Mouse (Mus musculus) hindbrain, embryonic 12.5 days (tissue): Measurements from ENCODE around the gene 4632433K11Rik. TPM values are rescaled to one million over a fixed set of nuclear protein-coding genes. Genes with fewer than 3 reads are reported as not detected.
A peak's percentile ranks its signal among the peaks of the same experiment; 100 is the strongest.
"Not testable (repeated sequence)": the region's sequence is repeated elsewhere in the genome, so short reads cannot be mapped to it uniquely, and the experiment has no call there.

ENCODE experiments used
- ATAC-seq: fragments of 200-750 bp; cut with Nextera tagmentation; 2 replicates; pipeline ENCODE4 v1.8.0; 2017; ENCODE audit warnings: moderate TSS enrichment; ENCODE audit not compliant: low FRiP score
- H3K27ac ChIP-seq: fragments of 300-500 bp; sonication (generic); 2 replicates; pipeline ENCODE4 v1.5.1; 2016; ENCODE audit warnings: mild to moderate bottlenecking
- H3K27me3 ChIP-seq: fragments of 300-500 bp; sonication (generic); 2 replicates; pipeline ENCODE4 v1.6.1; 2016; ENCODE audit warnings: mild to moderate bottlenecking
- H3K36me3 ChIP-seq: fragments of 300-500 bp; sonication (generic); 2 replicates; pipeline ENCODE4 v1.6.1; 2016; ENCODE audit warnings: mild to moderate bottlenecking
- H3K4me1 ChIP-seq: fragments of 300-500 bp; sonication (generic); 2 replicates; pipeline ENCODE4 v1.6.1; 2016
- H3K4me2 ChIP-seq: fragments of 300-500 bp; sonication (generic); replicated peaks from 2 replicates; pipeline ENCODE4 v1.6.1; 2016; ENCODE audit warnings: mild to moderate bottlenecking
- H3K4me3 ChIP-seq: fragments of 300-500 bp; sonication (generic); 2 replicates; pipeline ENCODE4 v1.5.1; 2016; ENCODE audit warnings: mild to moderate bottlenecking
- H3K9ac ChIP-seq: fragments of 300-500 bp; sonication (generic); 2 replicates; pipeline ENCODE4 v1.6.1; 2016; ENCODE audit warnings: mild to moderate bottlenecking, moderate library complexity
- H3K9me3 ChIP-seq: fragments of 300-500 bp; sonication (generic); replicated peaks from 2 replicates; pipeline ENCODE4 v1.6.1; 2016; ENCODE audit warnings: mild to moderate bottlenecking
- WGBS: fragments of 180-500 bp; shearing (Covaris S2); methylation state at CpG from one replicate; pipeline ENCODE4 v1.1.7; 2016; 5-methylcytosine and 5-hydroxymethylcytosine counted together
- polyA plus RNA-seq: library from polyadenylated mRNA; unstranded; fragments of >200 nt; fragmentation: Nextera tagmentation; extraction: Ambion mirVana; gene quantifications from 2 replicates; pipeline ENCODE4 v1.2.1, GENCODE M21; 2016

The 4632433K11Rik gene
- polyA plus RNA-seq: 0.44 TPM in 1 of 2 replicates, not detected in the other

GRCm38 (mm10) chr7:5033818-5034217 is at the start of gene 4632433K11Rik:
Gene 4632433K11Rik (plus strand): TSS chr7:5034118.
- Histone ChIP-seq H3K9ac (no peak within 1 kb of the TSS), H3K36me3 (peaks cover 73% of the 10 kb centered on the region), H3K9me3 (peaks cover 34% of the 10 kb centered on the region), H3K4me1 (0 out of 2 replicates have a peak, but pooled peaks cover 4% of the 10 kb centered on the region), H3K27me3 (no peaks in the 10 kb centered on the region), H3K4me2 (no peak within 1 kb of the TSS), H3K27ac (no peak within 1 kb of the TSS), H3K4me3 (no peak within 1 kb of the TSS)
- ATAC-seq: no peak
- WGBS: 87% methylated on average over 3 of the region's 3 CpGs

GRCm38 (mm10) chr7:4988250-4988649 is 45.7 kb upstream of the 4632433K11Rik start:
- no peak overlapping the region for H3K27ac ChIP-seq
- H3K4me2 ChIP-seq: no peak overlapping the region
- peaks cover 5% of the 10 kb centered on the region for H3K4me1 ChIP-seq
- H3K9ac ChIP-seq: no peak overlapping the region
- H3K4me3 ChIP-seq: no peak overlapping the region
- peaks cover 10% of the 10 kb centered on the region for H3K27me3 ChIP-seq
- 0 out of 2 replicates have a peak, but pooled peaks cover 4% of the 10 kb centered on the region for H3K9me3 ChIP-seq
- peaks cover 28% of the 10 kb centered on the region for H3K36me3 ChIP-seq
- ATAC-seq: no peak
- 64% methylated on average over 2 of the region's 2 CpGs for WGBS

DNA sequence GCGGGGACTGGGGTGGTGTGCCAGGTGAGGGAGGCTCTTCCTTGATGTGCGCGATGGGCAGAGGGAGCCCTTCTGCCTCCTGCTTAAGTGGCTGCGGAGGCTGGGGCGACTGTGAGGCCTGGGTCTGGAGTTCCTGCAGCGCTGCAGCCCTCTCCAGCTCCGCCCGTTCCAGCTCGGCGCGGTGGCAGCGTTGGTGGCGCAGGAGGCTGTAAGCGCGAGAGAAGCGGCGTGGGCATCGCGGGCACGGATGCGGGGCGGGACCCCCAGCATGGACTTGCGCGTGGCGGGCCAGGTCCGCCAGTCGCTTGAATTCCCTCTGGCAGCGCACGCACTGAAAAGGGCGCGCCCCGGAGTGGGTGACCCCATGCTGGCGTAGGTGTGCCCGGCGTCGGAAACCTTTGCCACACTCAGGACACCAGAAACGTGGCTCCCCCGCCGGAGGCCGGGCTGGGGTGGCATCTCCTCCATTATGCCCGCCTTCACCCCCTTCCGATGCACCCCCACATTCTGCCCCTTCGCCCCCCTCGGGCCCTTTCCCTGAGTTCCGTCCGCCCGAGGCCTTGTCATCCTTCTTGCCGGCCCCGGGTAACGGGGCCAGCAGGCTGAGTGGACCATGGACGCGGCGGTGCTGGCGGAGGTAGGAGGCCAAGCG is 40.4 kb upstream of the 4632433K11Rik start:
- no peak for ATAC-seq
- Histone ChIP-seq H3K4me2 (peak overlapping the region; percentile 89), H3K9me3 (peaks cover 4% of the 10 kb centered on the region; the same call in 1 of the 2 replicates), H3K9ac (peak overlapping the region; percentile 95), H3K27ac (no peak overlapping the region), H3K27me3 (peaks cover 23% of the 10 kb centered on the region), H3K4me3 (peak overlapping the region; percentile 77), H3K36me3 (peaks cover 37% of the 10 kb centered on the region), H3K4me1 (peaks cover 33% of the 10 kb centered on the region)
- WGBS: 27% methylated on average over 55 of the region's 55 CpGs

DNA sequence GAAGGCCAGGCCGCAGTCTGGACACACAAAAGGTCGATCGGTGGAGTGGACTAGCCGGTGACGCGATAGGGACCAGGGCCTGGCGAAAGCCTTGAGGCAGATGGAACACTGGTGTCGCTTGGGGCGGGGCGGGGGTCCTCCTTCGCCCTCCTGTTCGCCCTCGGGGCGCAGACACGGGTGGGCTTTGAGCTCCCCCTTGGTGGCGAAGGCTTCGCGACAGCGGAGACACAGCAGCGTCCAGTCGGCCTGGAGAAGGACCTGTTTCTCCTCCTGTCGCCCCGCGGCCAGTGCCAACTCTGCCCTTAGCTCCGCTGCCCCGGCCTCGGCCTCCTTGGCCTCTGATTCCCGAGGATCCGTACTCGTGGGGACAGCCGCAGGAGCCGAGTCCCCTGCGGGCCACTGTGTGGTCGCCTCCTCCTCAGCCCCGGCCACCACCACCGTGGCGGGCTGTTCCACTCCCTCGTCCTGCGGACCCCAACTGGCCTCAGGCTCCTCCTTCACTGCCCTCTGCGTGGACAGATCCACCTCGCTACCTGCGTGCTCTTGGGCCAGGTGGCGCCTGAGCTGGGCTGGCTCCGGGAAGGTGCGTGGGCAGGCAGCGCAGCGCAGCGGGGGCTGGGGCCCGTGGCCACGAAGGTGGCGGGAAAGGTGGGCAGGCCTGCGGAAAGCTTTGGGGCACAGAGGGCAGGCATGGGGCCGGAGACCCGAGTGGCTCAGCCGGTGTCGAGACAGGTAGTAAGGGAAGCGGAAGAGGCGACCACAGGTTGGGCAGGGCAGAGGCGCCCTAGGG is 39.7 kb upstream of the 4632433K11Rik start:
- 48% methylated on average over 58 of the region's 59 CpGs for WGBS
- Histone ChIP-seq H3K4me1 (peaks cover 33% of the 10 kb centered on the region), H3K27ac (no peak overlapping the region), H3K4me2 (peak overlapping the region; percentile 89), H3K9me3 (peaks cover 4% of the 10 kb centered on the region; the same call in 1 of the 2 replicates), H3K27me3 (peaks cover 23% of the 10 kb centered on the region), H3K4me3 (peak overlapping the region; percentile 77), H3K36me3 (peaks cover 37% of the 10 kb centered on the region), H3K9ac (peak overlapping the region; percentile 95)
- ATAC-seq: no peak

DNA sequence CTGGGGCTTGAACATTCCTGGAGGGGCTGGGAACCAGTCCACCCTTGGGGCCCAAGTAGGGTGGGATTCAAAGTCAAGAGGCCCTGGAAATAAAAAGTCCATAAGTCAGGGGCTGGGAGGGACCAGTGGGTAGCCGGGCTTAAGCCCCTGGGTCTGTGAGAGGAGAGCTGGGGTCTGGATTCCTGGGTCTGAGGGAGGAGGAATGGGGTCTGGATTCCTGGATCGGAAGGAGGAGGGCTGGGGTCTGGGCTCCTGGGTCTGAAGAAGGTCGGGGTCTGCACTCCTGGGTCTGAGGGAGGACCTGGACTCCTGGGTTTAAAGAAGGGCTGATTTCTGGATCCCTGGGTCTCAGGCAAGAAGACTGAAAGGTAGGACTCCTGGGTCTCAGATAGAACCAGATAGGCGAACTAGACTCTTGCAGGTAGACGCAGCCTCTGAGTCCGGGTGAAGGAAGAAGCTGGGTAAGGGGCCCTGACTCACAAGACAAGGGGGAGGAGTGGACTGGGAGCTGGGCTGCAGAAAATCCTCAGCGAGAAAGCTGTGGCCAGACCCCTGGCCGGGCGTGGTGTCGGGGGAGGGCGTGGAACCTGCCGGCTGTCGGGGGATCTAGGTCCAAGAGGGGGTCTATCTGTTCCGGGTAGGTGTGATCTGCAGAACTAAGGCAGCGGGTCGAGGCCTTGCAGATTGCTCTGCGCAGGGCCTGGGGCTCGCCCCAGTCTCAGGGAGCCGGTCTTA is 38.5 kb upstream of the 4632433K11Rik start:
- ATAC-seq: peak; percentile 63
- 8% methylated on average over 19 of the region's 19 CpGs for WGBS

DNA sequence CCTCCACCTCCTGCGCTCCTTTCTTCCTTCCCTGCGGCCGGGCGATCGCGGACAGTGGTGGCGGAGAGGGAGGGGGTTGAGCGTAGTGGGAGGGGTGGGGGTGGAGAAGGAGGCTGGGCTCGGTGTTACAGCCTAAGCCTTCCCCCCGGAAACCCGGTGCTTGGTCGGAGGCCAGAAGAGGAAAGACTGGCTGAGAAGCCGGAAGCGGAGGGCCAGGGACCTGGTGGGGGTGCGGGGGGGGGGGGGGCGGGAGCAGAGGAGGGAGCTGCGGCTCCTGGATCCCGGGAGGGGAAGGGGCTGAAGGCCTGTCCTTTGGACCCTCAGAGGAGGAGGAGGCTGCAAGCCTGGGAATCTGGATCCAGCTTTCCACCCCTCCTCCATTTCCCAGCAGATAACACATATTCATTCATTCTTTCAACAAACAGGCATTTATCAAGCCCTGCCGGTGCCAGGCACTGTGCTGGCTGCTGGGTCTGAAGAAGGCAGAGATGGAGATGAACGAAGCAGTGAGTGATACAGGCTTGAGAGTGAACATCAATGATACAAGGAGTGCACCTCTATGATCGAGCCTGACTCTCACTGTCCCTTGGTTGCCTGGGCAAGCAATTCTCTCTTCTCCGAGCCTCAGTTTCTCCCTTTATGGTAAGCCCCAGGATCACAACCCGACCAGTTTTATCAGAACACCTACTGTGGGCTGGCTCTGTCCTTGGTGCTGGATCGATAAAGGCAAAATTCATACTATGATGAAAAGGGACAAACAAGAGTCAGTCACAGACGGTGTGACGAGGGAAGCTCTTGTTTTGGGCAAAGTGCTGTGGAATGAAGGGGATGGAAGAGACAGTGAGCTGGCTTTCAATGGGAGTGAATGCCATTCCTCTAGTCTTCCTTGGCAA is 37.7 kb upstream of the 4632433K11Rik start, which contains the start of gene Zfp579:
Gene Zfp579 (minus strand): TSS at position 156 of the 893 bp plus-strand sequence.
- Histone ChIP-seq H3K36me3 (peaks cover 29% of the 10 kb centered on the region), H3K27me3 (peaks cover 23% of the 10 kb centered on the region), H3K9ac (peak within 1 kb of the TSS; percentile 95), H3K4me2 (peak within 1 kb of the TSS; percentile 89), H3K27ac (peak within 1 kb of the TSS; percentile 78), H3K4me3 (peak within 1 kb of the TSS; percentile 77), H3K4me1 (peaks cover 33% of the 10 kb centered on the region), H3K9me3 (no peaks in the 10 kb centered on the region; the same call in 1 of the 2 replicates)
- 5% methylated on average over 15 of the region's 26 CpGs for WGBS
- peak; percentile 86 for ATAC-seq

More for the DNA sequence above, 38.5 kb upstream of the 4632433K11Rik start:
- Histone ChIP-seq H3K27ac (peak overlapping the region; percentile 78), H3K4me3 (peak overlapping the region; percentile 77), H3K4me1 (peaks cover 33% of the 10 kb centered on the region), H3K9ac (peak overlapping the region; percentile 95), H3K27me3 (peaks cover 23% of the 10 kb centered on the region), H3K36me3 (peaks cover 37% of the 10 kb centered on the region), H3K9me3 (peaks cover 3% of the 10 kb centered on the region; the same call in 1 of the 2 replicates), H3K4me2 (peak overlapping the region; percentile 89)

DNA sequence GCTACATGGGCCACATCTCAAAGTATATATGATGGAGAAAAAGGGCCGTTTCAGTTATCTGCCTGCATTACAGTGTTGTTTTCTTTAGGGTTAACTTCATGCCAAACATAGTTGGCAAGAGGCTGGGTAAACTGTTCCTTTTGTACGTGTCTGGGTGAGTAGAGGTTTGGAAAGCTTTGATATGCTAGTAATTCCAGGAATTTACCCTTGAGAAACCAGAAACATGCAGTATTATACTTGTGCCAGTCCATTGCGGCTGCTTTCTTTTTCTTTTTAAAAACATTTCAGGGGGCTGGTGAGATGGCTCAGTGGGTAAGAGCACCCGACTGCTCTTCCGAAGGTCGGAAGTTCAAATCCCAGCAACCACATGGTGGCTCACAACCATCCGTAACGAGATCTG is 37.0 kb upstream of the 4632433K11Rik start:
- Histone ChIP-seq H3K27me3 (peaks cover 23% of the 10 kb centered on the region), H3K4me3 (peak overlapping the region; percentile 77), H3K4me2 (peak overlapping the region; percentile 89), H3K9me3 (no peaks in the 10 kb centered on the region; the same call in 1 of the 2 replicates), H3K36me3 (peaks cover 22% of the 10 kb centered on the region), H3K27ac (peak overlapping the region; percentile 78; the same call in 1 of the 2 replicates), H3K4me1 (peaks cover 33% of the 10 kb centered on the region), H3K9ac (peak overlapping the region; percentile 95)
- no peak for ATAC-seq
- 66% methylated on average over 8 of the region's 8 CpGs for WGBS

- H3K36me3 ChIP-seq: no peaks in the 10 kb centered on the region
- H3K9ac ChIP-seq: no peak overlapping the region
- peaks cover 4% of the 10 kb centered on the region for H3K27me3 ChIP-seq
- H3K4me3 ChIP-seq: no peak overlapping the region
- no peak overlapping the region for H3K27ac ChIP-seq
- 60% methylated on average over 2 of the region's 2 CpGs for WGBS
- no peaks in the 10 kb centered on the region for H3K9me3 ChIP-seq
- H3K4me1 ChIP-seq: peaks cover 12% of the 10 kb centered on the region
- no peak for ATAC-seq
- no peak overlapping the region for H3K4me2 ChIP-seq
Measured at GRCm38 (mm10) chr7:4999876-5000275, 34.0 kb upstream of the 4632433K11Rik start.

- ATAC-seq, H3K9me3 ChIP-seq, H3K4me3 ChIP-seq, H3K9ac ChIP-seq, H3K27me3 ChIP-seq, H3K4me2 ChIP-seq, H3K27ac ChIP-seq, H3K4me1 ChIP-seq: not testable (repeated sequence)
- peaks cover 21% of the 10 kb centered on the region for H3K36me3 ChIP-seq
- 72% methylated on average over 8 of the region's 8 CpGs for WGBS
Measured at GRCm38 (mm10) chr7:5002876-5003275, 31.0 kb upstream of the 4632433K11Rik start.

DNA sequence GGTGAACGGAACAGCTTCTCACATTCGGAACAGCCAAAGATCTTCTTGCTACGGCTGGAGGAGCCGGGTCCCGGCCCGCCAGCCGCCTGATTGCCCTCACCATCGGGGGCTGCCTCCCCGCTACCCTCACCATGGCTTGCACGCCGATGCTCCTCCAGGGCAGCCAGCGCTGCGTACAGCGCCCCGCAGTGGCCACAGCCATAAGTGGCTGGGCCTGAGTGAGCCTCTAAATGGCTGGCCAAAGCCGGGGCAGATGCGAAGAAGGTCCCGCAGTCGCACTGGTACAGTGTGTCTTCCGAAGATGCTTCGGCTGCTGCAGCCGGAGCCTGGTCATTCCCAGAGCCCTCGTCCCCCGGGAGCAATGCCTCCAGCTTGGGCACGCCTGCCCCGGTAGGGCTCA is 25.7 kb upstream of the 4632433K11Rik start:
- 96% methylated on average over 26 of the region's 26 CpGs for WGBS

More for the DNA sequence above, 25.7 kb upstream of the 4632433K11Rik start:
- Histone ChIP-seq H3K4me3 (no peak overlapping the region), H3K9me3 (no peaks in the 10 kb centered on the region), H3K4me2 (no peak overlapping the region), H3K27ac (no peak overlapping the region), H3K4me1 (peaks cover 3% of the 10 kb centered on the region; the same call in 1 of the 2 replicates), H3K36me3 (peaks cover 71% of the 10 kb centered on the region), H3K9ac (no peak overlapping the region), H3K27me3 (no peaks in the 10 kb centered on the region)
- ATAC-seq: no peak
